Comparison of ENCODE assay signal across 8 mouse cellular contexts in the genomic region with DNA sequence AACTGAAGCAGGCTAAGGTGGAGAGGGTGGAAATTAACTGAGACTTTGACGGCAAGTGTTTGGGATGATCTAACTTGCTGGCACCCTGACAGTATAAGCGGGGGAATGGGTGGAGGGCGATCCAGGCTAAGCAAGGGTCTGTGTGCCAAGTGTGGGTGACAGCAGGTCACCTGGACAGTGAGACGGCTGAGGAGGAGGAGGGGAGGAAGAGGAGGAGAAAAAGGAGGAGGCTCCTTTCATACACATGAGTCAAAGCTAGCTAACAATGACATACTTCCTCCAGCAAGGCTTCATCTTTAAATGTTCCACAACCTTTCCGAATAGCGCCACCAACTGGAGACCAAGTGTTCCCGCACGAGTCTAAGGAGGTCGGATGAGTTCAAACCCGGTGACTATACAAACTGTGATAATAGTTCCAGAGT. TPM values are rescaled to one million over a fixed set of nuclear protein-coding genes. Genes with fewer than 3 reads are reported as not detected.
DNase-seq lines count a peak whose midpoint lies in the region; ATAC-seq and TF ChIP-seq lines count a peak whose summit lies in the region.

No protein-coding gene starts in this region.

- H3K27ac ChIP-seq in heart, postnatal 0 days (ENCODE audit: low read depth), result no peak overlapping the region
- H3K27ac ChIP-seq in forebrain, embryonic 16.5 days (ENCODE audit: low read length), result no peak overlapping the region

- H3K36me3 ChIP-seq in heart, postnatal 0 days (replicated peaks; ENCODE audit: control insufficient read depth, insufficient read depth, low read length), result no peaks in the 10 kb centered on the region
- no peaks in the 10 kb centered on the region for H3K36me3 ChIP-seq in myocyte (ENCODE audit: control insufficient read depth, insufficient read depth)
- no peaks in the 10 kb centered on the region for H3K36me3 ChIP-seq in forebrain, embryonic 16.5 days (ENCODE audit: control insufficient read depth, insufficient read depth)

- WGBS in heart, postnatal 0 days, result 18% methylated on average over 10 of the region's 10 CpGs
- WGBS in forebrain, embryonic 16.5 days, result 20% methylated on average over 10 of the region's 10 CpGs

- TF ChIP-seq EP300 in heart, postnatal 0 days (IDR thresholded peaks at IDR 0.05; ENCODE audit: low read depth), result no peak

- peak; percentile 26 to 43 for DNase-seq in right cerebral cortex, adult 2 months (ENCODE audit: low spot score in 2 of 2)
- no peak for DNase-seq in right cerebral cortex, postnatal 25 days
- DNase-seq in T-cell, adult 2 months (ENCODE audit: low spot score), result peak; percentile 46
- peak; percentile 71 to 84 for DNase-seq in cerebellum, postnatal 25 days
- DNase-seq in heart, postnatal 0 days (ENCODE audit: low spot score), result peak; percentile 76
- peak; percentile 29 to 54 for DNase-seq in layer of hippocampus, postnatal 14 days (ENCODE audit: low spot score in 2 of 2)

- no peak overlapping the region for H3ac ChIP-seq in myocyte (ENCODE audit: control insufficient read depth, insufficient read length)

- peak; percentile 63 for ATAC-seq in heart, postnatal 0 days (ENCODE audit: insufficient read depth, low read depth)
- ATAC-seq in forebrain, embryonic 16.5 days, result no peak

- peak overlapping the region; percentile 37; the same call in 1 of the 2 replicates for H3K4me2 ChIP-seq in heart, postnatal 0 days (ENCODE audit: low read depth, low read length)
- peak overlapping the region; percentile 69 for H3K4me2 ChIP-seq in myocyte (ENCODE audit: low read depth)
- H3K4me2 ChIP-seq in forebrain, embryonic 16.5 days (ENCODE audit: low read length), result no peak overlapping the region

- H3K79me2 ChIP-seq in myocyte (ENCODE audit: control insufficient read depth, insufficient read depth), result no peaks in the 10 kb centered on the region

- TF ChIP-seq CTCF in heart, postnatal 0 days (IDR thresholded peaks at IDR 0.05; ENCODE audit: low read depth), result peak; percentile 59

- H3K27me3 ChIP-seq in heart, postnatal 0 days (ENCODE audit: control insufficient read depth, insufficient read depth, low read length), result no peaks in the 10 kb centered on the region
- no peaks in the 10 kb centered on the region for H3K27me3 ChIP-seq in myocyte (ENCODE audit: control insufficient read depth, insufficient read depth, insufficient read length)
- H3K27me3 ChIP-seq in forebrain, embryonic 16.5 days (replicated peaks; ENCODE audit: control insufficient read depth, insufficient read depth, low read length), result no peaks in the 10 kb centered on the region

- no peak overlapping the region for H3K9ac ChIP-seq in heart, postnatal 0 days (replicated peaks; ENCODE audit: low read depth, low read length)
- no peak overlapping the region for H3K9ac ChIP-seq in forebrain, embryonic 16.5 days (replicated peaks; ENCODE audit: low read depth, low read length)

- H3K4me1 ChIP-seq in heart, postnatal 0 days (ENCODE audit: control insufficient read depth, insufficient read depth), result no peaks in the 10 kb centered on the region
- H3K4me1 ChIP-seq in forebrain, embryonic 16.5 days (replicated peaks; ENCODE audit: control insufficient read depth, insufficient read depth, low read length), result no peaks in the 10 kb centered on the region

- H3K4me3 ChIP-seq in heart, postnatal 0 days (ENCODE audit: low read depth, low read length), result no peak overlapping the region
- H3K4me3 ChIP-seq in myocyte, result no peak overlapping the region
- H3K4me3 ChIP-seq in forebrain, embryonic 16.5 days (replicated peaks; ENCODE audit: low read length), result no peak overlapping the region

- H3K9me3 ChIP-seq in heart, postnatal 0 days (replicated peaks; ENCODE audit: control insufficient read depth, low read length), result no peaks in the 10 kb centered on the region
- no peaks in the 10 kb centered on the region for H3K9me3 ChIP-seq in forebrain, embryonic 16.5 days (ENCODE audit: control insufficient read depth, low read length)

- no peak for TF ChIP-seq POLR2A in myocyte (IDR thresholded peaks at IDR 0.05; ENCODE audit: insufficient read length, low read depth)

TF ChIP-seq in myocyte, 11 proteins besides CTCF, POLR2A, EP300 and RAD21:
- no peak for TF ChIP-seq POLR2AphosphoS2 (IDR thresholded peaks at IDR 0.05; ENCODE audit: insufficient read length, low read depth)
- no peak for TF ChIP-seq TCF3 (IDR thresholded peaks at IDR 0.05; ENCODE audit: insufficient read length, low read depth)
- no peak for TF ChIP-seq REST (IDR thresholded peaks at IDR 0.05; ENCODE audit: insufficient read depth, insufficient read length)
- no peak for TF ChIP-seq SRF (IDR thresholded peaks at IDR 0.05; ENCODE audit: control insufficient read depth, insufficient read length, low read depth)
- no peak for TF ChIP-seq CEBPB (IDR thresholded peaks at IDR 0.05; ENCODE audit: insufficient read depth, poor library complexity, severe bottlenecking)
- no peak for TF ChIP-seq MYOD1 (IDR thresholded peaks at IDR 0.05; ENCODE audit: control insufficient read depth in 1 of 3, insufficient read length in 2 of 3, low read depth in 2 of 3)
- no peak for TF ChIP-seq E2F4 (IDR thresholded peaks at IDR 0.05; ENCODE audit: insufficient read depth)
- TF ChIP-seq USF1 (IDR thresholded peaks at IDR 0.05; ENCODE audit: low read depth), result no peak
- TF ChIP-seq TCF12 (IDR thresholded peaks at IDR 0.05; ENCODE audit: insufficient read depth, poor library complexity, severe bottlenecking), result no peak

RNA-seq across cellular contexts. Expression of a gene that starts 10.3 kb away (rescaled TPM):
- total RNA-seq in heart, postnatal 0 days (2014; rRNA removed; ENCODE audit: low replicate concordance), result 1.2 and 3.3 TPM in 2 replicates
- polyA plus RNA-seq in heart, postnatal 0 days (2015; fragmentation: Nextera tagmentation; extraction: Ambion mirVana), result 1.6 TPM in 2 replicates
- 1 to 10 TPM; 9.6 to 9.9 TPM for total RNA-seq in layer of hippocampus, postnatal 14 days (2021)
- polyA plus RNA-seq in myocyte (2012; fragmentation: generic; extraction: Trizol), result 4.5 TPM
- 14.1 and 14.3 TPM in 2 replicates for polyA plus RNA-seq in forebrain, embryonic 16.5 days (2015; fragmentation: Nextera tagmentation; extraction: Ambion mirVana)

RNA-seq across cellular contexts. Expression of a gene that starts 13.1 kb away (rescaled TPM):
- total RNA-seq in heart, postnatal 0 days (2014; rRNA removed; ENCODE audit: low replicate concordance), result not detected in 2 replicates
- not detected in 2 replicates for polyA plus RNA-seq in heart, postnatal 0 days (2015; fragmentation: Nextera tagmentation; extraction: Ambion mirVana)
- under 1 TPM; 0.44 to 0.95 TPM for total RNA-seq in layer of hippocampus, postnatal 14 days (2021)
- polyA plus RNA-seq in myocyte (2012; fragmentation: generic; extraction: Trizol), result 0.14 TPM
- 2.3 and 2.6 TPM in 2 replicates for polyA plus RNA-seq in forebrain, embryonic 16.5 days (2015; fragmentation: Nextera tagmentation; extraction: Ambion mirVana)

RNA-seq across cellular contexts. Expression of a gene that starts 17.1 kb away (rescaled TPM):
- 71.2 and 76.3 TPM in 2 replicates for total RNA-seq in heart, postnatal 0 days (2014; rRNA removed; ENCODE audit: low replicate concordance)
- 212 and 220 TPM in 2 replicates for polyA plus RNA-seq in heart, postnatal 0 days (2015; fragmentation: Nextera tagmentation; extraction: Ambion mirVana)
- total RNA-seq in layer of hippocampus, postnatal 14 days (2021), result 100 to 1,000 TPM; 219 to 221 TPM
- 64.5 TPM for polyA plus RNA-seq in myocyte (2012; fragmentation: generic; extraction: Trizol)
- 479 and 491 TPM in 2 replicates for polyA plus RNA-seq in forebrain, embryonic 16.5 days (2015; fragmentation: Nextera tagmentation; extraction: Ambion mirVana)

RNA-seq across cellular contexts. Expression of a gene that starts 46.8 kb away (rescaled TPM):
- total RNA-seq in heart, postnatal 0 days (2014; rRNA removed; ENCODE audit: low replicate concordance), result 3.3 and 3.9 TPM in 2 replicates
- 2.5 and 3.5 TPM in 2 replicates for polyA plus RNA-seq in heart, postnatal 0 days (2015; fragmentation: Nextera tagmentation; extraction: Ambion mirVana)
- total RNA-seq in layer of hippocampus, postnatal 14 days (2021), result 1 to 10 TPM; 3.5 to 4.4 TPM
- polyA plus RNA-seq in myocyte (2012; fragmentation: generic; extraction: Trizol), result 0.92 TPM
- 3.6 and 3.8 TPM in 2 replicates for polyA plus RNA-seq in forebrain, embryonic 16.5 days (2015; fragmentation: Nextera tagmentation; extraction: Ambion mirVana)
